Mouse (Mus musculus): ENCODE results near the gene Lilra5. TPM values are rescaled to one million over a fixed set of nuclear protein-coding genes. Genes with fewer than 3 reads are reported as not detected.
"Not testable (repeated sequence)": the region's sequence is repeated elsewhere in the genome, so short reads cannot be mapped to it uniquely, and the experiment has no call there.

The Lilra5 gene
- polyA plus RNA-seq, 1 experiment from 2014 or later = 0.38 TPM

DNA sequence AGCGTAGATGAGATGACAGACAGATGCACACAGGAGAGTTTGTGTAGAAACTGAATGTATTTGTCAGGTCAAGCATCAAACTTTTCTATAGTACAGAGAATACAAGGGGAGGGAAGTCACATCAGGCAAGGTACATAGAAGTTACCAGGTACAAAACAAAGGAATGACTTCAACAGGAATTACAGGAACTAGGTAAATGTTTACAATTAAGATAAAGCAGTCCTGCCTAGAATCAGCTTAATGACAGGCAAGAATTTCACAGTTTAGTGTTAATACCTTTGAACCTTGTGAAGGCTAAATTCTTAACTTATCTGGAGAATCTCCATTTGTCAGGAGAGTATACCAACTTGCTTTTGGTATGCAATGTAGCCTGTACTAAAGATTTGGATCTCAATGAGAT is 23.0 kb downstream of the Lilra5 start:
- not testable (repeated sequence) for H3K9ac ChIP-seq (ENCODE audit: low read depth, low read length)
- 89% methylated on average over 1 of the region's 1 CpGs for WGBS

DNA sequence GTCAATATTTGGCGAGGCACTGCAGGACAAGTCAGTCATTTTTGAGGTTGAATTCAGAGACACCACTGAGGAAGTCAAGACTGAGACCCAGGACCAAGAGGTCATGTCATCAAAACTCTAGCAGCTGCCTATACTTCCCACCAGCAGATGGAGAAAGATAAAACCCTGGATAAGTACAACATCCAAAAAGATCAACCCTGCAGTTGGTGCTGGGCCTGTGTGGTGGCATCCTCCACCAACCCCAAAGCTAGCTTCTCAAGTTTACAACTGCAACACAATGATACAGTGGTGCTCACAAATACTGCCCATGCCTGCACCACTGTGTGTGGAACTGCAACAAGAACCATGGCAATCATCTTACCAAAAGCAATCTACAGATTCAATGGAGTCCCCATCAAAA is 34.6 kb downstream of the Lilra5 start:
- not testable (repeated sequence) for H3K9me3 ChIP-seq (ENCODE audit: control insufficient read depth, low read length); H3K9ac ChIP-seq (ENCODE audit: low read depth, low read length); ATAC-seq; H3K27ac ChIP-seq (ENCODE audit: low read length); H3K4me3 ChIP-seq (ENCODE audit: low read length); H3K27me3 ChIP-seq (replicated peaks; ENCODE audit: control insufficient read depth, insufficient read depth, low read length); H3K4me1 ChIP-seq (ENCODE audit: control insufficient read depth, insufficient read depth, low read length); H3K4me2 ChIP-seq (ENCODE audit: low read depth, low read length); H3K36me3 ChIP-seq (ENCODE audit: control insufficient read depth, insufficient read depth, low read length)
- WGBS = 64% methylated on average over 1 of the region's 1 CpGs

More for the DNA sequence above, 23.0 kb downstream of the Lilra5 start:
- H3K27me3 ChIP-seq (replicated peaks; ENCODE audit: control insufficient read depth, insufficient read depth, low read length); H3K36me3 ChIP-seq (ENCODE audit: control insufficient read depth, insufficient read depth, low read length); ATAC-seq; H3K4me3 ChIP-seq (ENCODE audit: low read length); H3K4me1 ChIP-seq (ENCODE audit: control insufficient read depth, insufficient read depth, low read length); H3K27ac ChIP-seq (ENCODE audit: low read length); H3K9me3 ChIP-seq (ENCODE audit: control insufficient read depth, low read length); H3K4me2 ChIP-seq (ENCODE audit: low read depth, low read length): not testable (repeated sequence)

DNA sequence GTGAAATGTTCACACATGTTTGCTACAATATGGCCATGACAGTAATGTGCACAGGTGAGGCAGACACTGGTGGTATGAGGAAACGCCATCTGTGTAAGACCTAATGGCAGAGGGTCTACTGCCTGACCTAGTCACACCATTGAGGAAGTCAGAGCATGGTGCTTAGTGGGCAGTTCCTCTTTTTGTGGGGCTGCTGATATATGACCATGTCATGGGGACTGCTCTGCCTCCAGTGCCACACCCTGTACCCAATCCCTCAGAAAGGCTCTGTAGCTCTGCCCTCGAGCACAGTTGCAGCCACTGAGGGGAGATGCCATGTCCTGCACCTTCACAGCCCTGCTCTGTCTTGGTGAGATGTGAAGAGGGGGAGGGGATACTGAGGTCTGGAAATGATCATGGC is 36.3 kb downstream of the Lilra5 start:
- not testable (repeated sequence) for H3K9ac ChIP-seq (ENCODE audit: low read depth, low read length); H3K4me3 ChIP-seq (ENCODE audit: low read length); H3K27me3 ChIP-seq (replicated peaks; ENCODE audit: control insufficient read depth, insufficient read depth, low read length); H3K27ac ChIP-seq (ENCODE audit: low read length); ATAC-seq; H3K4me1 ChIP-seq (ENCODE audit: control insufficient read depth, insufficient read depth, low read length); H3K9me3 ChIP-seq (ENCODE audit: control insufficient read depth, low read length); H3K36me3 ChIP-seq (ENCODE audit: control insufficient read depth, insufficient read depth, low read length); H3K4me2 ChIP-seq (ENCODE audit: low read depth, low read length)
- WGBS = 74% methylated on average over 2 of the region's 2 CpGs

DNA sequence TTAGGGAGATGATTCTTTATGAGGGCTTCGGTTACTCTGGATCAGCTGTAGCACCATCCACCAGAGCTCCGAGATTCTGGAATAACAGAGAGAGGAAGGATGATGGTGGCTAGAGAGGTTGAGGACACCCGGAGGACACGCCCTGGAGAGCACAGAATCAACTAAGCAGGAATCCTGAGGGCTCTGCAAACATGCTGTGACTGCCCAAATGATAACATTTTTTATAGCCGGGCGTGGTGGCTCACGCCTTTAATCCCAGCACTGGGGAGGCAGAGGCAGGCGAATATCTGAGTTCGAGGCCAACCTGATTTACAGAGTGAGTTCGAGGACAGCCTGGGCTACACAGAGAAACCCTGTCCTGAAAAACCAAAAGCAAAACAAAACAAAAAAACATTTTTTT is 37.9 kb downstream of the Lilra5 start:
- H3K27me3 ChIP-seq (replicated peaks; ENCODE audit: control insufficient read depth, insufficient read depth, low read length); H3K4me3 ChIP-seq (ENCODE audit: low read length); H3K9ac ChIP-seq (ENCODE audit: low read depth, low read length); H3K9me3 ChIP-seq (ENCODE audit: control insufficient read depth, low read length); H3K4me2 ChIP-seq (ENCODE audit: low read depth, low read length); ATAC-seq; H3K4me1 ChIP-seq (ENCODE audit: control insufficient read depth, insufficient read depth, low read length); H3K27ac ChIP-seq (ENCODE audit: low read length); H3K36me3 ChIP-seq (ENCODE audit: control insufficient read depth, insufficient read depth, low read length): not testable (repeated sequence)
- WGBS = 87% methylated on average over 10 of the region's 10 CpGs

DNA sequence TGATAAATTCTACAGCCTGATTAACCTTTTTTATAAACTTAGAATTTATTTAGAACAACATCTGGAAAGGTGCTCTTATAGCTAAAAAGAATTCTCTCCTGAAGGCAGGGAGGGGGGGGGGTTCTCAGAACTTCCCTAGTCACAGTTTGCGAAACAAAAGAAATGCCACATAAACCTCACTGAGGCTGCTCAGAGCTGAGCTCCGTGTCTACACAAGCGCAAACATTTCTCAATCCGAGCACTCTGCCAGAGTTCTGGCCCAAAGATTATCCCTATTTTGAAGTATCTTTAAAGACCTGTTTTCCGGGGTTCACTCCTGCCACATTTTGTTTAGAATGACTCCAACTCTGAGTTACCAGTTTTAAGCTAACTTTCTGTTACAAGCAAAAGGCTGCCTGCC is 55.1 kb downstream of the Lilra5 start:
- H3K4me2 ChIP-seq (ENCODE audit: low read depth, low read length) = no peak overlapping the region
- no peak overlapping the region for H3K27ac ChIP-seq (ENCODE audit: low read length)
- H3K36me3 ChIP-seq (ENCODE audit: control insufficient read depth, insufficient read depth, low read length) = no peaks in the 10 kb centered on the region
- no peak overlapping the region for H3K4me3 ChIP-seq (ENCODE audit: low read length)
- 79% methylated on average over 5 of the region's 5 CpGs for WGBS
- no peaks in the 10 kb centered on the region for H3K9me3 ChIP-seq (ENCODE audit: control insufficient read depth, low read length)
- no peaks in the 10 kb centered on the region for H3K27me3 ChIP-seq (replicated peaks; ENCODE audit: control insufficient read depth, insufficient read depth, low read length)
- no peak for ATAC-seq
- no peak overlapping the region for H3K9ac ChIP-seq (ENCODE audit: low read depth, low read length)
- H3K4me1 ChIP-seq (ENCODE audit: control insufficient read depth, insufficient read depth, low read length) = no peaks in the 10 kb centered on the region

Other genes with a start within 250 kb of the Lilra5 start
- gene Lair1, start 174.6 kb upstream of the Lilra5 start, polyA plus RNA-seq (2015; fragmentation: Nextera tagmentation; extraction: Ambion mirVana) = 2.9 and 3.5 TPM in 2 replicates
- gene Ttyh1, start 118.3 kb upstream of the Lilra5 start, polyA plus RNA-seq (2015; fragmentation: Nextera tagmentation; extraction: Ambion mirVana) = 5.2 and 6.5 TPM in 2 replicates
- 35.5 and 40.3 TPM in 2 replicates for gene Leng8, start 100.7 kb upstream of the Lilra5 start, polyA plus RNA-seq (2015; fragmentation: Nextera tagmentation; extraction: Ambion mirVana)
- gene Leng9, start 87.4 kb upstream of the Lilra5 start, polyA plus RNA-seq (2015; fragmentation: Nextera tagmentation; extraction: Ambion mirVana) = 6.8 and 7.1 TPM in 2 replicates
- gene Cdc42ep5, start 72.9 kb upstream of the Lilra5 start, polyA plus RNA-seq (2015; fragmentation: Nextera tagmentation; extraction: Ambion mirVana) = 83.5 and 84.5 TPM in 2 replicates
- 0.09 TPM in 1 of 2 replicates, not detected in the other for gene Ncr1, start 100.0 kb downstream of the Lilra5 start, polyA plus RNA-seq (2015; fragmentation: Nextera tagmentation; extraction: Ambion mirVana)
- gene Gp6, start 160.0 kb downstream of the Lilra5 start, polyA plus RNA-seq (2015; fragmentation: Nextera tagmentation; extraction: Ambion mirVana) = 0.10 and 0.23 TPM in 2 replicates
- gene Rdh13, start 207.9 kb downstream of the Lilra5 start, polyA plus RNA-seq (2015; fragmentation: Nextera tagmentation; extraction: Ambion mirVana) = 27.3 and 28.7 TPM in 2 replicates
- 4.0 and 4.1 TPM in 2 replicates for gene Eps8l1, start 222.9 kb downstream of the Lilra5 start, polyA plus RNA-seq (2015; fragmentation: Nextera tagmentation; extraction: Ambion mirVana)